Mouse (Mus musculus) E14TG2a.4 (cell line): Measurements from ENCODE around the gene Dhfr.

Source experiments
- CTCF ChIP-seq: conservative IDR thresholded peaks from 2 replicates; pipeline ENCODE4 v1.5.1; 2014; ENCODE audit warnings: low read length
- NANOG ChIP-seq: IDR thresholded peaks from 2 replicates; pipeline ENCODE4 v1.6.1; 2014; ENCODE audit warnings: borderline replicate concordance, low read length, mixed read lengths
- POU5F1 ChIP-seq: IDR thresholded peaks from 2 replicates; pipeline ENCODE4 v1.6.1; 2014; ENCODE audit warnings: low read length, borderline replicate concordance

DNA sequence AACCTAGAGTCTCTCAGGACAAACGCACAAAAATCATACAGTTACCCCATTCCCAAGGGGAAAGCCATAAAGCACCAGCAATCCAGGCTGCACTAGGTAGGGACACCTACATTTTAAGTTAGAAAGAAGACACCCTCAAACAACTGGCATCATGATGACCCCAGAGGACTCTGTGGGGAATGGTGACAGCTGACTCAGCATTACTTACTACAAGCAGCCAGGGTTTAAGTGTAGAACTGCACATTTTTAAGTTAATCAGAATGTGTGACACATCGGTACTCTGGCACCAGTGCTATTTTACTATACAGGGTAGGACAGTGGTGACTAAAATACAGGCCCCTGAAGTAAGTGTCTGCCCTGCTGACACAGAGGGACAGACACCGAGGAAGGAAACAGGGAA is 23.9 kb upstream of the Dhfr start:
- TF ChIP-seq CTCF (no peak), POU5F1 (no peak), NANOG (no peak)
